Mouse (Mus musculus): ENCODE measurements at regions not wholly inside any gene's neighbourhood (a gene's known extent, or its start where the extent isn't known, plus 50 kb on each side); places are given as distances from the start of the nearest gene placed in this dataset.

DNA sequence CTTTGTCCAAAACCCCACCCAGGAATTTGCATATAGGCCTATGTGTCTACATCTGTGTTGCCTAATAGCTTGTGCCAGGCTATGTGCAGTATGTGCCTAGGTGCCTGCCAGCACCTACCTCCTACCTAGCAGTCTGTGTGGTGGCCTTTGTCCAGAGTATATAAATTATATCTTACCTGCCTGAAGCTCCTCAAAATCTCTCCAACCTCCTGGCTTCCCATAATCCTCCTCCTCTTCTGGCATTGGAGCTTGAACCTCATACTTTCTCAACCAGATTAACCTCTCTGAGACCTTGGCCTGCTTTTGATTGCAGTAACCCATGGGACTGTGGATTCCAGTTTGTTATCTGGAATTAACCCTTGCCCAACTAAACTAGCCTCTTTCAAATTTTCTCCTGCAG, 440.8 kb upstream of the Acvr2a start:
- H3K36me3 ChIP-seq, result no peaks in the 10 kb centered on the region
- no peak for ATAC-seq (ENCODE audit: insufficient number of reproducible peaks, insufficient read depth, low FRiP score, low TSS enrichment, low read depth)

DNA sequence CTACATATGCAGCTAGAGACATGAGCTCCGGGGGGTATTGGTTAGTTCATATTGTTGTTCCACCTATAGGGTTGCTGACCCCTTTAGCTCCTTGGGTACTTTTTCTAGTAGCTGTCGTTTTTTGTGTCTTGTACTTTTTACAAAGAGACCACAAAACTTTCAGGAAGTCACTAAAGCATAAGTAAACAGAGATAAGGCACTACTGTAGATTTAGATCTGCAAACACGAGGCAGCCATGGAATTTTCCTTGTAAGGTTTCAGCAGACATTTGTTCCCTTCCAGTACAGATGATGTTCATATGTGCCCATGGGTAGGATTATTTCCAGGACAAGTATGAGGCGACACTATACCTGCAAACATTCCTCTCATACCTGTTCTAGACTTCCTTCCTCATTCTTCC, 439.6 kb upstream of the Acvr2a start:
- 83% methylated on average over 4 of the region's 4 CpGs for WGBS
- H3K36me3 ChIP-seq, result no peaks in the 10 kb centered on the region

More for the DNA sequence above, 440.8 kb upstream of the Acvr2a start:
- Histone ChIP-seq H3K4me3 (replicated peaks) (no peak overlapping the region), H3K4me2 (no peak overlapping the region), H3K9me3 (no peaks in the 10 kb centered on the region), H3K4me1 (replicated peaks) (no peaks in the 10 kb centered on the region), H3K27me3 (no peaks in the 10 kb centered on the region), H3K27ac (no peak overlapping the region), H3K9ac (replicated peaks) (no peak overlapping the region)

DNA sequence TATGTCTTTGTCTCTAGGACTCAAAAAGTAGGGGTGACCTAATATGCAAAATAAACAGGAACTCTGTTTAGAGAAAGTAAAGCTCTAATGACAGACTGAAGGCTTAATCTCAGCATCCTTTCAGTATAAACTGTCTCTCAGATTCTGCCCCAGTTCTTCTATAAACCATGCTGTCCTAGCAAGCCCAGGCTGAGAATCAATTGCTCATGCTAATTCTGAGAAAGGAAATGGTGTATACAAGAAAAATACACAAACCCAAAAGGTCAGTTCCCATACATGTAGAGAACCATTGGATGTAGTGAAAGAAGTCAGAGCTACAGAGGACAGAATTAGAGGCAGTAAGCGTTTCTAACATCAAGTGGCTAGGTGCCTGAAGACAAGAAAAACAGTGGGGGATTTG, 435.7 kb upstream of the Acvr2a start:
- H3K9me3 ChIP-seq, result no peaks in the 10 kb centered on the region
- ATAC-seq (ENCODE audit: insufficient number of reproducible peaks, insufficient read depth, low FRiP score, low TSS enrichment, low read depth), result no peak
- WGBS, result 68% methylated on average over 1 of the region's 1 CpGs

More for the DNA sequence above, 439.6 kb upstream of the Acvr2a start:
- no peak for ATAC-seq (ENCODE audit: insufficient number of reproducible peaks, insufficient read depth, low FRiP score, low TSS enrichment, low read depth)
- Histone ChIP-seq H3K4me3 (replicated peaks) (no peak overlapping the region), H3K4me2 (no peak overlapping the region), H3K9me3 (no peaks in the 10 kb centered on the region), H3K27ac (no peak overlapping the region), H3K9ac (replicated peaks) (no peak overlapping the region), H3K27me3 (no peaks in the 10 kb centered on the region), H3K4me1 (replicated peaks) (no peaks in the 10 kb centered on the region)

DNA sequence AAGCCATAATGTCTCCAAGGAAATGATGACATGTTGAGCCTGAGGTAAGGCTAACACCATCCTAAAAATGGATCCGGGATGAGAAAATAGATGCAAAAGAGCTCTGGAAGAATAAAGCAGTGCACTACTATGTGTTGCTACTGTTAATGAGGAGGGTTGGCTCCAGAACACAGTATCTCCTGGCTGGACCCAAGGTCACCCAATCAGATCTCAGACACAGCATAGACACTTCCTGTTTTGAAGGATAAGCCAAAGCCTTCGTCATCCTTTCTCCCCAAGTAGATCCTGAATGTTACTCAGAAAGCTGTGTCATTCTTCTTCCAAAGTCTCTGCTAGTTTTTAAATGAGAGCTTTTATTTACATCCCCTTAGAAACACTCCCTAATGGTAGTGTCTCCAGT, 435.2 kb upstream of the Acvr2a start:
- WGBS, result 89% methylated on average over 2 of the region's 2 CpGs
- H3K4me1 ChIP-seq (replicated peaks), result no peaks in the 10 kb centered on the region; the same call in 1 of the 2 replicates
- ATAC-seq (ENCODE audit: insufficient number of reproducible peaks, insufficient read depth, low FRiP score, low TSS enrichment, low read depth), result no peak

More for the DNA sequence above, 435.7 kb upstream of the Acvr2a start:
- H3K4me3 ChIP-seq (replicated peaks), result no peak overlapping the region
- H3K27me3 ChIP-seq, result no peaks in the 10 kb centered on the region
- no peaks in the 10 kb centered on the region for H3K36me3 ChIP-seq
- no peak overlapping the region for H3K4me2 ChIP-seq
- H3K27ac ChIP-seq, result no peak overlapping the region
- H3K9ac ChIP-seq (replicated peaks), result no peak overlapping the region
- no peaks in the 10 kb centered on the region; the same call in 1 of the 2 replicates for H3K4me1 ChIP-seq (replicated peaks)

DNA sequence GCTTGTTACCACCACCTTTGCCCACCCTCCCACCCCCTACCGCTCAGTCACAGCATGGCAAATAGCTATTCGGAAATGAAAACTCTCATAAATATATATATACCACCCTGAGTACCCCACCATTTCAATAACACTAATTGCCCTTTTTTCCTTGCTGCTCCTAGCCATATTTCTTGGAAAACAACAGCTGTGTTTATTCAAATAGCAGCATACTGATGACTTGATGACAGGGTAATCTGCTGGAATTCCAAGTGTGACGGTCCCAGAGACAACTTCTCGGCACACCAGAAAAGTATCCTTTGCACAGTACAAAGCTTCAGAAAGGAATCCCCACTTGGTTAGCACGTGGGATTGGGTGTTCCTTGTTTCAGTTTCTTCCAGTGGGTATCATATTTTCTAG, 433.8 kb upstream of the Acvr2a start:
- no peaks in the 10 kb centered on the region for H3K9me3 ChIP-seq
- 53% methylated on average over 5 of the region's 5 CpGs for WGBS
- H3K9ac ChIP-seq (replicated peaks), result no peak overlapping the region
- H3K4me3 ChIP-seq (replicated peaks), result no peak overlapping the region
- no peak for ATAC-seq (ENCODE audit: insufficient number of reproducible peaks, insufficient read depth, low FRiP score, low TSS enrichment, low read depth)
- no peaks in the 10 kb centered on the region for H3K27me3 ChIP-seq
- no peaks in the 10 kb centered on the region; the same call in 1 of the 2 replicates for H3K4me1 ChIP-seq (replicated peaks)
- H3K36me3 ChIP-seq, result no peaks in the 10 kb centered on the region
- H3K4me2 ChIP-seq, result no peak overlapping the region
- no peak overlapping the region for H3K27ac ChIP-seq

More for the DNA sequence above, 435.2 kb upstream of the Acvr2a start:
- Histone ChIP-seq H3K27me3 (no peaks in the 10 kb centered on the region), H3K4me3 (replicated peaks) (no peak overlapping the region), H3K36me3 (no peaks in the 10 kb centered on the region), H3K9me3 (no peaks in the 10 kb centered on the region), H3K4me2 (no peak overlapping the region), H3K27ac (no peak overlapping the region), H3K9ac (replicated peaks) (no peak overlapping the region)

DNA sequence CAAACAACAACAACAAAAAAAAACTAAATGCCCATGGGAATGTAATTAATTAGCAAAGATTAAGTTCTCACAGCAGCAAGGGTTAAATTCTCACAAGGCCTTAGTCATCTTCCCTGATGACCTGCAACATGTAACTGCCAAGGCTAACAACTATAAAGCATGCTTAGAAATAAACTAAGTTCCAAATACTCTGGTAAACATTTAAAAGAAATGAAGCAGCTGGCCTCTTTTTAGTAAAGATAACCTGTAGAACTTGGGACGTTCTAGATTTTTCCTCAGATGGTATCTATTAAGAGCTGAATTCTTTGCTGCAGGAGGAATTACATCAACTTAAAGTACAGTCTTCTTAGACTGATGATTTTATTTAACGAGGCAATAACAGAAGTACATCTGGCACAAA, 433.1 kb upstream of the Acvr2a start:
- H3K4me3 ChIP-seq (replicated peaks), result no peak overlapping the region

DNA sequence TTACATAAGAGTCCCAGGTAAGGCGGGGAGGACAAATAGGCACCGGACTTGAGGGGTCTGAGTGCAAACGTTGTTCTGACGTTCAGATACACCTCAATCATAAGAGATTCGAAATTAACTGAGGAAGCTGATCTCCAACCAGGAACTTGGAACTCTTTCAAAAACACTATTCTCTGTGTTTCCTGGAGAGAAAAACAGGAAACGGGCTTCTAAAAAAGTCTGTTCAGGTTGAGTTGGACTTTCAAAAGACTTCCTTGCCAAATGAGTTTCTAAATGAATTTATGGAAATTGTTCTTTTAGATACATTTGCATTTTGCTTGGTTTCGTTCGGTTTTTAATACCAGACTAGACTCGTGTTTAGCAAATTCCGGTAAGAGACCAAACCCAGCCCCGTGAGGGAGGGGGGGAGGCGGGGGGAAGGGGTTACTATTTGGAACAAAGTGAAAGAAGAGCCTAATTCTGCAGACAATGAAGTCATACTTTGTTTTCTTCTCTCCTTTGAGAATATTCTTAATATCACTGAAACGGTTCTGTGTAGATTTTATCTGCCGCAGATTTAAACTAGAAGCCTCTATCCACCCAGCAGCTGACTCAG, 432.3 kb upstream of the Acvr2a start:
- Histone ChIP-seq H3K4me3 (replicated peaks) (no peak overlapping the region), H3K4me2 (no peak overlapping the region), H3K4me1 (replicated peaks) (no peaks in the 10 kb centered on the region; the same call in 1 of the 2 replicates), H3K9me3 (no peaks in the 10 kb centered on the region), H3K27ac (no peak overlapping the region), H3K36me3 (no peaks in the 10 kb centered on the region), H3K27me3 (no peaks in the 10 kb centered on the region), H3K9ac (replicated peaks) (no peak overlapping the region)
- ATAC-seq (ENCODE audit: insufficient number of reproducible peaks, insufficient read depth, low FRiP score, low TSS enrichment, low read depth), result no peak
- 90% methylated on average over 14 of the region's 14 CpGs for WGBS

More for the DNA sequence above, 433.1 kb upstream of the Acvr2a start:
- no peak overlapping the region for H3K4me2 ChIP-seq
- 47% methylated on average over 2 of the region's 2 CpGs for WGBS
- no peak overlapping the region for H3K9ac ChIP-seq (replicated peaks)
- no peaks in the 10 kb centered on the region for H3K9me3 ChIP-seq
- H3K27ac ChIP-seq, result no peak overlapping the region
- no peak for ATAC-seq (ENCODE audit: insufficient number of reproducible peaks, insufficient read depth, low FRiP score, low TSS enrichment, low read depth)
- no peaks in the 10 kb centered on the region for H3K27me3 ChIP-seq
- H3K4me1 ChIP-seq (replicated peaks), result no peaks in the 10 kb centered on the region; the same call in 1 of the 2 replicates
- no peaks in the 10 kb centered on the region for H3K36me3 ChIP-seq

DNA sequence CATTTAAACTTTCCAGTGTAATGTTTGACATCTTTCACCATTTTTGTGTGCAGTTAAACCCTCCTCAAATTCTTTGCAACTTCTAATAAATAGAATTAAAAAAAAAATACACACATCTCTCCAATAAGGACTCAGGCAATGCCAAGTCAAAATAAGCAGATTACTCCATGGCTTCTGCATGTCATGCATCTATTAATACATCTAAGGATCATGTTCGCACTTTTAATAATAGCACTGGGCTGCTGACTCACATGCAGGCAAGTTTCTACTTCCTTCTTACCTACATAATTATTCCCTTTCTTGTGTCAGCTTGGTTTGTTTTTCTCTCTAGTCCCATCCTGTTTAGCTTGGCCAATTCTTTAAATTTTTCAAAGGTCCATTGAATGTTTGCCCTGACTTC, 415.4 kb upstream of the Acvr2a start:
- Histone ChIP-seq H3K4me2 (no peak overlapping the region), H3K9me3 (no peaks in the 10 kb centered on the region), H3K4me3 (replicated peaks) (no peak overlapping the region), H3K27ac (no peak overlapping the region), H3K4me1 (replicated peaks) (no peaks in the 10 kb centered on the region), H3K9ac (replicated peaks) (no peak overlapping the region), H3K36me3 (no peaks in the 10 kb centered on the region), H3K27me3 (no peaks in the 10 kb centered on the region)
- 87% methylated on average over 1 of the region's 1 CpGs for WGBS
- ATAC-seq (ENCODE audit: insufficient number of reproducible peaks, insufficient read depth, low FRiP score, low TSS enrichment, low read depth), result no peak

DNA sequence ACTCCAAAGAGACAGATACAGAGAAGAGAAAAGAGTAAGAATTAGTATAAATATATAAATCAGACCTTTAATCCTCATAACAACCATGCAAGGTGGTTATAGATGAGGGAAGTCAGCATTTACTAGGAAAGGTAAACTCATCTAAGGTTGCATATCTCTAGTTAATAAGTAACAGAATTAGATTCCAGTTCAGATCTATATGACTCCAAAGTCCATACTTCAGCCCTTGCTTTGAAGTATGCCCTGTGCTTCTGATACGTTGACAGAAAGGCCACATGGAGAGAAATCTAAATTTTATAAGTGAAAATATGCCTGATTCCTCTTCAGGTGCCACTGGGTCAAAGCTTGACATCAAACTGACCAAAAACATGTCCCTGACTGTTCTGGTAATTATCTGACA, 414.7 kb upstream of the Acvr2a start:
- Histone ChIP-seq H3K9ac (replicated peaks) (no peak overlapping the region), H3K4me2 (no peak overlapping the region), H3K4me1 (replicated peaks) (no peaks in the 10 kb centered on the region), H3K9me3 (no peaks in the 10 kb centered on the region), H3K27ac (no peak overlapping the region), H3K27me3 (no peaks in the 10 kb centered on the region), H3K4me3 (replicated peaks) (no peak overlapping the region), H3K36me3 (no peaks in the 10 kb centered on the region)
- no peak for ATAC-seq (ENCODE audit: insufficient number of reproducible peaks, insufficient read depth, low FRiP score, low TSS enrichment, low read depth)
- 80% methylated on average over 1 of the region's 1 CpGs for WGBS

DNA sequence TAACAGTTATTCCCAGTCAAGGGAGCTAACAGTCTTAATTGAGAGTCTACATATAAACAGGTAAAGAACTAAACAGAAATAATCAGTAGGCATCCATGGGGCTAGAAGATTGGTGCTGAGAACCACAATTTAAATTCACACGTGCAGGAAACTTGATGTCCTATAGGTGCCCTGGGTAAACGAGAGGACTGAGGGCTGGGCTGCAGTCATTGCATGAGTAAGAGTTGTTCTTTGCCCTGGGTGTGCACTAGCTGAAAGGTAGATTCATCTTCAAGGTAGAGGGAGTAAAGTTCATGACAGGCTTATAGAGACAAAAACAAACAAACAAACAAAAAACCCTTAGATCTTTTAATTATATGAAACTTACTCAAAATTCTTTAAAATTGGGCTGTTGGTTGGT, 411.1 kb upstream of the Acvr2a start:
- ATAC-seq (ENCODE audit: insufficient number of reproducible peaks, insufficient read depth, low FRiP score, low TSS enrichment, low read depth), result no peak
- Histone ChIP-seq H3K9ac (replicated peaks) (no peak overlapping the region), H3K9me3 (no peaks in the 10 kb centered on the region), H3K4me3 (replicated peaks) (no peak overlapping the region), H3K4me1 (replicated peaks) (peaks cover 2% of the 10 kb centered on the region; the same call in 1 of the 2 replicates), H3K36me3 (no peaks in the 10 kb centered on the region), H3K27ac (no peak overlapping the region), H3K4me2 (no peak overlapping the region), H3K27me3 (peaks cover 5% of the 10 kb centered on the region; the same call in 1 of the 2 replicates)
- 75% methylated on average over 2 of the region's 2 CpGs for WGBS

DNA sequence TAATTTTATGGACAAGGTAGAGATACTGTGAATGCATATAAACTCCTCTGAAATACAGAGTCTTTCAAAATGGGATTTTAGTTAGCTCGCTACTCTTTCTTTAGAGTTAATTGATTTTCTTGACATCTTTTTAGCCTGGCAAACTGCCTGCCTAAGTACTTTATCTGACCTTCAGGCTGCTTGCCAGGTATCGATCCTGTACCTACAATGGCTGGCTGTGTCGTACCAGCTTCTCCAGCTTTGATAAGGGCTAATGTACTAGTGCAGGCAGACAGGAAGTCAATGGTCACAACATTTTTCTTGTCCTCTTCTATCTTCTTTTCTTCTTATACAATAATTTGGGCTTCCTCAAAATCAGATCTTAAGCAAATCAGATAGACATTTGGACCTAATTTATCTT, 409.4 kb upstream of the Acvr2a start:
- H3K4me3 ChIP-seq (replicated peaks), result no peak overlapping the region
- no peak overlapping the region for H3K27ac ChIP-seq
- H3K36me3 ChIP-seq, result no peaks in the 10 kb centered on the region
- 50% methylated on average over 3 of the region's 3 CpGs for WGBS
- peaks cover 7% of the 10 kb centered on the region; the same call in 1 of the 2 replicates for H3K27me3 ChIP-seq
- no peak for ATAC-seq (ENCODE audit: insufficient number of reproducible peaks, insufficient read depth, low FRiP score, low TSS enrichment, low read depth)
- peaks cover 2% of the 10 kb centered on the region for H3K4me1 ChIP-seq (replicated peaks)
- H3K9me3 ChIP-seq, result no peaks in the 10 kb centered on the region
- no peak overlapping the region for H3K4me2 ChIP-seq
- H3K9ac ChIP-seq (replicated peaks), result no peak overlapping the region

DNA sequence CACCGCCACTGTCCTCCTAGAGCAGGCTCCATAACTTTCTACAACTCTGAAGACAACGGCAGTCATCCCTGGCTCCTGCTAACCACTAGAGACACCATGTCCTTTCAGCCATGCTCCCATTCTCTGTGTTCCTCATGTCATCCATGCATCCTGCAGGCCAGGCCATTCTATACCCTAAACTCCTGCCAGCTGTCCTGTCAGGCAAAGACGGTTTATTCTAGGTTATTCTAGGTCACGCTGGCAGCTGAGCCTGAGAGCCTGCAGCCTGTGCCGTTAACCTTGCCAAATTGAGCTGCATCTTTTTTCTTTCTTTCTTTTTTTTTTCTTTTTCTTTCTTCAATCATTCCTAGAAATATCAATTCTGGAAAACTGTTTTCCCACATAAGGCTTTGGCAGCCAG, 406.0 kb upstream of the Acvr2a start:
- Histone ChIP-seq H3K27ac (no peak overlapping the region), H3K9me3 (no peaks in the 10 kb centered on the region), H3K9ac (replicated peaks) (no peak overlapping the region), H3K4me1 (replicated peaks) (peaks cover 6% of the 10 kb centered on the region), H3K36me3 (no peaks in the 10 kb centered on the region), H3K4me2 (no peak overlapping the region), H3K4me3 (replicated peaks) (no peak overlapping the region), H3K27me3 (peaks cover 7% of the 10 kb centered on the region; the same call in 1 of the 2 replicates)
- no peak for ATAC-seq (ENCODE audit: insufficient number of reproducible peaks, insufficient read depth, low FRiP score, low TSS enrichment, low read depth)
- 77% methylated on average over 5 of the region's 5 CpGs for WGBS

Data from limb, embryonic 12.5 days (tissue).